Mouse (Mus musculus) CH12.LX (cell line): ENCODE results near the gene Lefty2. TPM values are rescaled to one million over a fixed set of nuclear protein-coding genes. Genes with fewer than 3 reads are reported as not detected.

ENCODE experiments used
- DNase-seq: peaks from one replicate; pipeline ENCODE4 v3.0.0-alpha.2; 2013; ENCODE audit errors: extremely low read depth
- H3K27ac ChIP-seq: 2 replicates; pipeline ENCODE4 v1.5.1; 2012; ENCODE audit warnings: low read depth, mild to moderate bottlenecking, control low read depth, moderate library complexity; ENCODE audit not compliant: insufficient read depth
- H3K27me3 ChIP-seq: replicated peaks from 2 replicates; pipeline ENCODE3; 2012; ENCODE audit warnings: inconsistent platforms
- H3K36me3 ChIP-seq, 2 experiments: replicated peaks in 1 of 2; 2 replicates each; pipeline versions ENCODE3 to v1.6.1; 2012; ENCODE audit warnings: inconsistent platforms in 1 of 2, low read length in 1 of 2, mild to moderate bottlenecking in 1 of 2, mixed read lengths in 1 of 2, moderate library complexity in 1 of 2; ENCODE audit not compliant: control insufficient read depth in 1 of 2, insufficient read depth in 1 of 2
- H3K4me1 ChIP-seq, 2 experiments: 2 replicates each; pipeline ENCODE4 v1.6.1; 2012; ENCODE audit warnings: inconsistent platforms in 1 of 2, moderate library complexity in 1 of 2; ENCODE audit not compliant: insufficient read depth in 2 of 2, control insufficient read depth in 1 of 2
- H3K4me2 ChIP-seq: 2 replicates; pipeline ENCODE4 v1.6.1; 2012; ENCODE audit warnings: low read depth, mild to moderate bottlenecking, control low read depth; ENCODE audit not compliant: poor library complexity, insufficient read depth, severe bottlenecking
- H3K4me3 ChIP-seq, 3 experiments: fragments of 150-350 bp in 1 of 3; sonication (generic) in 1 of 3; replicated peaks in 1 of 3; 2 replicates each; pipeline versions ENCODE3 to v1.5.1; 2011 to 2012; ENCODE audit warnings: low read depth in 2 of 3, low read length in 2 of 3, mild to moderate bottlenecking in 2 of 3, moderate library complexity in 2 of 3, control low read depth in 1 of 3, improper control_type of control experiment in 1 of 3, inconsistent platforms in 1 of 3, mixed read lengths in 1 of 3; ENCODE audit not compliant: poor library complexity in 1 of 3
- H3K79me2 ChIP-seq: replicated peaks from 2 replicates; pipeline ENCODE4 v1.6.1; 2012; ENCODE audit warnings: mild to moderate bottlenecking, moderate library complexity; ENCODE audit not compliant: control insufficient read depth, poor library complexity, insufficient read depth, severe bottlenecking; ENCODE audit errors: extremely low read depth
- H3K9ac ChIP-seq: 2 replicates; pipeline ENCODE4 v1.6.1; 2012; ENCODE audit warnings: low read depth, mild to moderate bottlenecking, control low read depth, moderate library complexity; ENCODE audit not compliant: insufficient read depth
- H3K9me3 ChIP-seq: replicated peaks from 2 replicates; pipeline ENCODE3; 2012; ENCODE audit warnings: low read length, inconsistent platforms, mixed read lengths
- BHLHE40 ChIP-seq: IDR thresholded peaks from 2 replicates; pipeline ENCODE4 v1.6.1; 2011; ENCODE audit warnings: mild to moderate bottlenecking, low read depth, low read length, improper control_type of control experiment
- ELF1 ChIP-seq: IDR thresholded peaks from 2 replicates; pipeline ENCODE4 v1.6.1; 2014; ENCODE audit warnings: low read depth, mild to moderate bottlenecking, inconsistent platforms, low read length, improper control_type of control experiment
- EP300 ChIP-seq: IDR thresholded peaks from 2 replicates; pipeline ENCODE4 v1.6.1; 2011; ENCODE audit warnings: low read length, improper control_type of control experiment
- ETS1 ChIP-seq: conservative IDR thresholded peaks from 2 replicates; pipeline ENCODE4 v1.6.1; 2012; ENCODE audit warnings: low read depth, mild to moderate bottlenecking, inconsistent platforms, low read length, improper control_type of control experiment, moderate library complexity
- GABPA ChIP-seq: IDR thresholded peaks from 2 replicates; pipeline ENCODE4 v1.6.1; 2012; ENCODE audit warnings: low read depth, low read length, improper control_type of control experiment, inconsistent platforms; ENCODE audit not compliant: insufficient replicate concordance
- HCFC1 ChIP-seq: IDR thresholded peaks from 2 replicates; pipeline ENCODE4 v1.6.1; 2012; ENCODE audit warnings: low read depth, mild to moderate bottlenecking, inconsistent platforms, low read length, improper control_type of control experiment
- IRF4 ChIP-seq: IDR thresholded peaks from 2 replicates; pipeline ENCODE4 v1.6.1; 2014; ENCODE audit warnings: low read depth, mild to moderate bottlenecking, inconsistent platforms, low read length, improper control_type of control experiment
- JUND ChIP-seq: conservative IDR thresholded peaks from 2 replicates; pipeline ENCODE4 v1.6.1; 2011; ENCODE audit warnings: low read depth, low read length, improper control_type of control experiment
- KAT2A ChIP-seq: IDR thresholded peaks from 2 replicates; pipeline ENCODE4 v1.6.1; 2012; ENCODE audit warnings: low read length, improper control_type of control experiment, inconsistent platforms; ENCODE audit not compliant: insufficient replicate concordance
- MAFK ChIP-seq: IDR thresholded peaks from 2 replicates; pipeline ENCODE4 v1.6.1; 2011; ENCODE audit warnings: low read length, improper control_type of control experiment; ENCODE audit not compliant: insufficient replicate concordance
- MAX ChIP-seq: IDR thresholded peaks from 2 replicates; pipeline ENCODE4 v1.6.1; 2011; ENCODE audit warnings: low read length, improper control_type of control experiment
- MAZ ChIP-seq: IDR thresholded peaks from 2 replicates; pipeline ENCODE4 v1.6.1; 2012; ENCODE audit warnings: low read depth, mild to moderate bottlenecking, inconsistent platforms, low read length, improper control_type of control experiment, moderate library complexity
- MEF2A ChIP-seq: IDR thresholded peaks from 2 replicates; pipeline ENCODE4 v1.6.1; 2014; ENCODE audit warnings: low read depth, mild to moderate bottlenecking, inconsistent platforms, low read length, improper control_type of control experiment, borderline replicate concordance
- MXI1 ChIP-seq: IDR thresholded peaks from 2 replicates; pipeline ENCODE4 v1.6.1; 2011; ENCODE audit warnings: mild to moderate bottlenecking, low read depth, low read length, improper control_type of control experiment
- MYC ChIP-seq: IDR thresholded peaks from 2 replicates; pipeline ENCODE4 v1.6.1; 2011; ENCODE audit warnings: low read depth, mild to moderate bottlenecking, improper control_type of control experiment, low read length
- NELFE ChIP-seq: IDR thresholded peaks from 2 replicates; pipeline ENCODE4 v1.6.1; 2011; ENCODE audit warnings: low read depth, low read length, improper control_type of control experiment
- NRF1 ChIP-seq: IDR thresholded peaks from 2 replicates; pipeline ENCODE4 v1.6.1; 2014; ENCODE audit warnings: low read depth, mild to moderate bottlenecking, inconsistent platforms, low read length, improper control_type of control experiment, moderate library complexity
- PAX5 ChIP-seq: IDR thresholded peaks from 2 replicates; pipeline ENCODE4 v1.6.1; 2012; ENCODE audit warnings: low read length, inconsistent platforms, mixed read lengths
- POLR2AphosphoS2 ChIP-seq: IDR thresholded peaks from 2 replicates; pipeline ENCODE4 v1.6.1; 2011; ENCODE audit warnings: low read depth, low read length, improper control_type of control experiment
- RAD21 ChIP-seq: IDR thresholded peaks from 2 replicates; pipeline ENCODE4 v1.6.1; 2011; ENCODE audit warnings: low read depth, mild to moderate bottlenecking, low read length, improper control_type of control experiment, moderate library complexity
- RCOR1 ChIP-seq: conservative IDR thresholded peaks from 2 replicates; pipeline ENCODE4 v1.6.1; 2012; ENCODE audit warnings: low read depth, mild to moderate bottlenecking, inconsistent platforms, low read length, improper control_type of control experiment
- SIN3A ChIP-seq: IDR thresholded peaks from 2 replicates; pipeline ENCODE4 v1.6.1; 2012; ENCODE audit warnings: low read length, improper control_type of control experiment, inconsistent platforms
- TBP ChIP-seq: conservative IDR thresholded peaks from 2 replicates; pipeline ENCODE4 v1.6.1; 2011; ENCODE audit warnings: low read depth, low read length, improper control_type of control experiment
- TCF12 ChIP-seq: IDR thresholded peaks from 2 replicates; pipeline ENCODE4 v1.6.1; 2014; ENCODE audit warnings: low read depth, mild to moderate bottlenecking, inconsistent platforms, low read length, improper control_type of control experiment
- USF1 ChIP-seq: IDR thresholded peaks from 2 replicates; pipeline ENCODE4 v1.6.1; 2014; ENCODE audit warnings: low read depth, mild to moderate bottlenecking, inconsistent platforms, low read length, improper control_type of control experiment
- USF2 ChIP-seq: conservative IDR thresholded peaks from 2 replicates; pipeline ENCODE4 v1.6.1; 2011; ENCODE audit warnings: low read depth, low read length, improper control_type of control experiment
- ZKSCAN1 ChIP-seq: IDR thresholded peaks from 2 replicates; pipeline ENCODE4 v1.6.1; 2012; ENCODE audit warnings: low read depth, inconsistent platforms, low read length, improper control_type of control experiment, borderline replicate concordance
- ZMIZ1 ChIP-seq: IDR thresholded peaks from 2 replicates; pipeline ENCODE4 v1.6.1; 2012; ENCODE audit warnings: low read depth, mild to moderate bottlenecking, inconsistent platforms, low read length, improper control_type of control experiment
- ZNF384 ChIP-seq: IDR thresholded peaks from 2 replicates; pipeline ENCODE4 v1.6.1; 2012; ENCODE audit warnings: low read depth, low read length, improper control_type of control experiment, inconsistent platforms
- dilution Hi-C: fragments of 300-500 bp; cut with MboI; formaldehyde crosslinking; loops from 2 replicates; pipeline ENCODE4 v1.14.3; 2020; ENCODE audit warnings: low sequenced_read_pairs; ENCODE audit not compliant: extremely low pct_unique_long_range_greater_than_20kb, extremely low pct_ligation_motif_present
- in situ Hi-C: fragments of 300-500 bp; cut with MboI; formaldehyde crosslinking; loops from 3 replicates; pipeline ENCODE4 v1.14.3; 2019; ENCODE audit warnings: low sequenced_read_pairs, low pct_ligation_motif_present, low pct_unique_long_range_greater_than_20kb, mixed read lengths
- polyA plus RNA-seq: library from polyadenylated mRNA; unstranded; fragments of >175 nt; gene quantifications from 2 replicates; pipeline ENCODE4 v1.2.1, GENCODE M21; 2012; ENCODE audit warnings: low read depth; ENCODE audit not compliant: insufficient read length
- total RNA-seq, 2 experiments: library from RNA; depleted of rRNA; stranded (reverse); fragments of 300-350 nt in 1 of 2; fragments of >200 nt in 1 of 2; gene quantifications; 2 replicates each; pipeline ENCODE4 v1.2.3; 2012 to 2014

Gene Lefty2
- total and polyA plus RNA-seq, 3 experiments, result not detected

DNA sequence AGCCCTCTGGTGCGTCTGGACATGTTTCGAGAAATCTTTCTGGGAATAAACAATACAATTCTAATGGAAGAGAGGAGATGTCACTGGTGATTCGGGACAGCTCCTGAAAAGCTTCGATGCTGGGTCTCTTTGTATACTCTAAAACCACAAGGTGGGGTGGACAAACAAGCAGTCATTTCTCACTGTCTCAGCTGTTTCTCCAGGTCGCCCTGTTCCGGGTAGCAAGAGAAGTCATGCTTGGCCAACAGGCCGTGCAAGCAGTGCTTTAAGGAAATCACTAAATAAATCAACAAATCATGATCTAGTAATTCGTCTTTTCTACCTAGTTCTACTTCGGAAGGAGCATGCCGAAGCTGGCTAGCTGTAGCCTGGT is 10.7 kb downstream of the Lefty2 start:
- TF ChIP-seq NRF1 (no peak), ELF1 (peak; percentile 36; the same call in 1 of the 2 replicates), ETS1 (peak; percentile 23; the same call in 1 of the 2 replicates), POLR2AphosphoS2 (no peak), IRF4 (0 out of 2 replicates have a peak, but pooled peaks have one; percentile 29), BHLHE40 (peak; percentile 33; the same call in 1 of the 2 replicates), MAZ (0 out of 2 replicates have a peak, but pooled peaks have one; percentile 21), RCOR1 (0 out of 2 replicates have a peak, but pooled peaks have one; percentile 15)
- TF ChIP-seq, all 38 proteins: peak for 6

GRCm38 (mm10) chr1:180904039-180904814 is 11.3 kb downstream of the Lefty2 start, which contains the start of gene Pycr2:
Gene Pycr2, plus strand, starts transcription at chr1:180904293.
- no peaks in the 10 kb centered on the region for H3K9me3 ChIP-seq
- dilution Hi-C loops, result no loop called here
- peak within 1 kb of the TSS; percentile 83 for H3K9ac ChIP-seq
- H3K27ac ChIP-seq, result peak within 1 kb of the TSS; percentile 59
- H3K27me3 ChIP-seq, result no peaks in the 10 kb centered on the region
- H3K4me3 ChIP-seq, result peak within 1 kb of the TSS; percentile 91 to 96 (median 95)
- peaks cover 10 to 49% of the 10 kb centered on the region in 2 experiments for H3K4me1 ChIP-seq
- in situ Hi-C loops, result no loop called here
- H3K4me2 ChIP-seq, result peak within 1 kb of the TSS; percentile 86
- peak; percentile 93 for DNase-seq
- H3K36me3 ChIP-seq, result peaks cover 33 to 38% of the 10 kb centered on the region in 2 experiments
- H3K79me2 ChIP-seq, result peaks cover 16% of the 10 kb centered on the region
- TF ChIP-seq KAT2A (peak; percentile 77; the same call in 1 of the 2 replicates), MXI1 (peak; percentile 60; the same call in 1 of the 2 replicates), USF1 (peak; percentile 98), HCFC1 (peak; percentile 49; the same call in 1 of the 2 replicates), EP300 (no peak), MAZ (no peak), USF2 (peak; percentile 98), MAFK (no peak), SIN3A (peak; percentile 56), MEF2A (no peak), TCF12 (peak; percentile 71), MAX (peak; percentile 97), RAD21 (no peak), ZKSCAN1 (no peak), POLR2AphosphoS2 (peak; percentile 75; the same call in 1 of the 2 replicates), ZNF384 (no peak), BHLHE40 (0 out of 2 replicates have a peak, but pooled peaks have one; percentile 10), GABPA (no peak), JUND (no peak), TBP (peak; percentile 75; the same call in 1 of the 2 replicates), ZMIZ1 (peak; percentile 22), NRF1 (peak; percentile 82), NELFE (peak; percentile 89), PAX5 (no peak), IRF4 (peak; percentile 6; the same call in 1 of the 2 replicates), MYC (peak; percentile 87)

More for the DNA sequence above, 10.7 kb downstream of the Lefty2 start:
- Histone ChIP-seq H3K27me3 (no peaks in the 10 kb centered on the region), H3K4me1 (peaks cover 10 to 44% of the 10 kb centered on the region in 2 experiments), H3K9me3 (no peaks in the 10 kb centered on the region), H3K27ac (peak overlapping the region; percentile 59), H3K9ac (peak overlapping the region; percentile 70), H3K36me3 (peaks cover 30 to 33% of the 10 kb centered on the region in 2 experiments), H3K79me2 (peaks cover 16% of the 10 kb centered on the region), H3K4me2 (peak overlapping the region; percentile 82), H3K4me3 (peak overlapping the region; percentile 36 to 91 (median 49))
- DNase-seq, result no peak
- dilution Hi-C loops, result no loop called here
- in situ Hi-C loops, result no loop called here
